Mouse (Mus musculus) brain, embryonic 14.5 days (tissue): ENCODE results near the gene Nfam1.

Experiments
- CTCF ChIP-seq: fragments of 200-500 bp; IDR thresholded peaks from 2 replicates; pipeline ENCODE4 v1.5.1; 2012; ENCODE audit warnings: inconsistent platforms, mild to moderate bottlenecking, moderate library complexity, borderline replicate concordance; ENCODE audit not compliant: insufficient read depth, insufficient read length; ENCODE audit errors: extremely low read depth
- POLR2A ChIP-seq: fragments of 200-500 bp; IDR thresholded peaks from 2 replicates; pipeline ENCODE4 v1.6.1; 2012; ENCODE audit warnings: mild to moderate bottlenecking, inconsistent platforms, borderline replicate concordance; ENCODE audit not compliant: poor library complexity, insufficient read depth, insufficient read length, severe bottlenecking; ENCODE audit errors: extremely low read depth

GRCm38 (mm10) chr15:83074179-83074578, 41.1 kb upstream of the Nfam1 start:
- TF ChIP-seq CTCF = no peak
- no peak for TF ChIP-seq POLR2A
